Mouse (Mus musculus) left cerebral cortex, postnatal 10 days (tissue): ENCODE data around the gene Commd8. TPM values are rescaled to one million over a fixed set of nuclear protein-coding genes. Genes with fewer than 3 reads are reported as not detected.
A peak's percentile ranks its signal among the peaks of the same experiment; 100 is the strongest.

Experiments used
- DNase-seq, 2 experiments: peaks; one replicate each; pipeline ENCODE4 v3.0.0; 2021 to 2022; ENCODE audit warnings: low spot score in 2 of 2, mixed read lengths in 1 of 2; ENCODE audit errors: extremely low spot score in 1 of 2
- intact Hi-C: fragments of 180-260 bp; cut with DNase I; formaldehyde crosslinking; loops from one replicate; pipeline ENCODE4 v1.15.1; 2025
- total RNA-seq, 2 experiments: library from RNA; stranded (reverse); gene quantifications; 2 replicates each; pipeline ENCODE4 v1.2.3; 2021

The Commd8 gene
- 10 to 100 TPM; 80.2 to 83.3 TPM for total RNA-seq

DNA sequence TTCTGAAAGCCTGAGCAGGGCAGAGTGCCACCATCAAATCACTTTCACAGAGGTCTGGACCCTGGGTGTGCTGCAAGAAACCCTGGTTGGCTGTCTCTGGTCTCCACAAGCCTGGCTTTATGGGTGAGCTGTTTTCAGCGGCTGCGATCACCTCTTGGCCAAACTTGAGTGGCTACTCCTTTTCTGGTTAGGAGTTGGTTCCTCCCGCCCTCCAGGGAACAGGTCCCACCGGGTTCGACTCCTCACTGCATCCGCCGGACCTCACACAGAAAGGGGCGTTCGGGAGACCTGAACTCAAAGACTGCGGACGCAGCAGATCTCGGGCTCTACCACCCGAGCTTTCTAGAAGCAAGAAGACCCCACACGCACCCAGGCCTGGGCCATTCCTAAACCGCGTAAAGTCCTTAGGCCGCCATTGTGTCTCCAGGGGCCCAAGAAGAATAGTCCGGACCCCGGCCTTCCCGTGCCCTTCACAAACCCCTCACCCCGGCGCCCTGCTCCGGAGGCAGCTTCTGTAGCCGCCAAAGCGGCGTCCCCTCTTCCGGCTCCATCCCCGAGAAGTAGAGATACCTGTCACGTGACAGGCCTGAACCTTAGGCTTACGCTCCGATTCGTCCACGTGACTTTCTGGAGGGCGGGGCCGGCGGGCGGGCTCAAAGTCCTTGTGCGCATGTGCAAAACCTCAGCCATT is at the start of gene Commd8:
Gene Commd8 (minus strand): TSS at position 596 of the 691 bp plus-strand sequence.
- intact Hi-C loops, result no loop called here
- peak; percentile 95 to 96 for DNase-seq

- no peak for DNase-seq
- intact Hi-C loops, result no loop called here
These were observed 43.8 kb upstream of the Commd8 start for GRCm38 (mm10) chr5:72211741-72212140.

DNA sequence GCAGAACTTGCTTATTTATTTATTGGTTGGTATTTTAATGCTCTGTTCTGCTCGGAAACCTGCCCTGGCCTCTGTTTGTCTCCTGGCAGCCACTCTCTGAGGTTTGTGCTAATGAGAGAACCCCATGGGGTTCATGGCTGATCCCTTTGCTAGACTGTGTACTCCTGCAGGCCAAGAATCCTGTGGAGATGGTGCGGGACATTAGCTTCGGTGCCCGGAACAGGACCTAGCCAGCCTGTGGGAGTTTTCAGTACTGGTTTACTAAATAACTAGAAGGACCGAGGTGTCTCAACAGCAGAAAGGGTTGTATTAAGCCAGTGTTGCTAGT is 42.8 kb upstream of the Commd8 start:
- DNase-seq, result peak in 1 of 2 experiments; percentile 27
- intact Hi-C loops, result no loop called here

GRCm38 (mm10) chr5:72210123-72210811 is 42.3 kb upstream of the Commd8 start:
- intact Hi-C loops, result no loop called here
- DNase-seq, result no peak

DNA sequence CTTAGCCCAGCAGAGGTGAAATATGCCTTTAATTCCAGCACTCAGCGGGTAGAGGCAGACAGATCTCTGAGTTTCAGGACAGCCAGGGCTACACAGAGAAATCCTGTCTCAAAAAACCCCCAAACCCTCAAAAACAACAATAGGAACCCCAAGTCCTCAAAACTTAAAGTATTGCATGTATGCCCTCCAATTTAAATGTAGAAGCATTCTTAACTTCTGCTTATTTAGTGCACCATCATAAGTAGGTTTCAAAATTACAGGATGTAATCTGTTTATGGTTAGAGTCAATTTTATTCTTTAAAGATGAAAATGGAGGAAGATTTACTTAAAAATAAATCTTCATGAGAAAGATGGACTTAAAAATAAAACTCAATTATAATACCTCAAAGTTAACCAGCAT is 40.5 kb upstream of the Commd8 start:
- no peak for DNase-seq
- intact Hi-C loops, result no loop called here

DNA sequence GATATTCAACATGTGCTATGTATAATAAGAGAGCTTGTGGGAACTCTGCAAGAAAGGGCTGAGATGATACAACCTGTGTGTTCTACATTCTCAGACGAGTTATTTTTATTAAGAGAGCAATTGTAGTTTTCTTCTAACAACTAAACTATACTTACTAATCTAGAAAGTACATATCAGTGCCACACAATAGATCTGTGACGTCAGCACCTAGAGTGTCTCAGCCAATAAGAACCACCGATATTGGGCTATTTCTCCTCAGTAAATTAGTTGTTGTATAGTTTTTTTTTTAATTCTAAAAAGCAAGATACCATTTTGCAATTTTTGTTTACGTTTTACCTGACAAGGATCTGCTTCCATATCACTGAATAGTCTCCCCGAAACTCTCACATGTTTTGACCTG is 37.3 kb upstream of the Commd8 start:
- DNase-seq, result no peak
- intact Hi-C loops, result no loop called here

GRCm38 (mm10) chr5:72204507-72204906 is 36.5 kb upstream of the Commd8 start:
- no peak for DNase-seq
- intact Hi-C loops, result no loop called here

DNA sequence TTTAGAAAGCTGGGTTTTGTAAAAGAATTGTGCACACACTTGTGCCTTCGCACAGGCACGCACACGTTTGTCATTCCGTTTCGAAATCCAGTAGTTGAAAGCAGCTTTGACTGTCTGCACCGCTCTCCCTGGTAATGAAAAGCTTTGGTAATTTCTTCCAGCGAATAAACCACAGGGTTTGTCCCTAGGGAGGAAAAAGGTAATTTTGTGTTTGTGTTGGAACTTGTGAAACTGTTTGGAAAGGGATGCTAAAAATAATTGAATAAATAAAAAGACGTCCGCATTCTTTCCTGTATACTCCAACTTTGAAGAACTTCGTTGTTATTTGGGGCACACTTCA is 35.7 kb upstream of the Commd8 start:
- intact Hi-C loops, result no loop called here

DNA sequence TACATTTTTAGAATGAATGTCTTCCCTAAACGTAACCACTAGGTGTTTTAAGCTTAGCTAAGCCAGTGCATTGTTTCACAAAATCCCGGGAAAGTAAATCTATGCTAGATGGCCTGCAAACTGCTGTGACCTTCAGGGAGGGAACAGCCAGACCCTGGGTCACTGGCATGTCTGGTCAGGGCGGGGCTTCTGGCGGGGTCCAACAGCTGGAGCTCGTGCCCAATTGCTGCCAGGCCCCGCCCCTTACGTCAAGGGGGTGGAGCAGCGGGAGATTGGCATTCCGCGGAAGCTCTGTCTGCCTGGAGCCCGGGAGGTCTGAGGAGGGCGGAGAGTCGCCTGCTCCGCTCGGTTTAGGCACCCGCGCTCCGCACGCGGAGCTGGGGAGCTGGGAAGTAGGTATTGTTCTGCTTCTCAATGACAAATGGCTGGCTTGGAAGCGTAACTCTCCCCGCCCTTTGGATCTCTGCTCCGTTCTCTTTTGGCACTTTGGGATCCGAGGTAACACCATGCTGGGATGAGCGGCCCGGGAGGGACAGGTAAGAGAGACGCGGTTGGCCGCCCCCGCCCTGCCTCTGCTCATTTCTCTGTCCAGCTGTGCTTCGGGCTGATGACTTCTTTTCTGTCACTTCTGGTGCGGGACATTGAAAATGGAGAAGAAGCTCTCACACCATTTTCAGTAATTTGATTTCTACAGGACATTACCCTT is 35.2 kb upstream of the Commd8 start:
- intact Hi-C loops, result no loop called here
- peak; percentile 67 to 95 for DNase-seq

More for the DNA sequence above, 35.7 kb upstream of the Commd8 start:
- DNase-seq, result no peak

DNA sequence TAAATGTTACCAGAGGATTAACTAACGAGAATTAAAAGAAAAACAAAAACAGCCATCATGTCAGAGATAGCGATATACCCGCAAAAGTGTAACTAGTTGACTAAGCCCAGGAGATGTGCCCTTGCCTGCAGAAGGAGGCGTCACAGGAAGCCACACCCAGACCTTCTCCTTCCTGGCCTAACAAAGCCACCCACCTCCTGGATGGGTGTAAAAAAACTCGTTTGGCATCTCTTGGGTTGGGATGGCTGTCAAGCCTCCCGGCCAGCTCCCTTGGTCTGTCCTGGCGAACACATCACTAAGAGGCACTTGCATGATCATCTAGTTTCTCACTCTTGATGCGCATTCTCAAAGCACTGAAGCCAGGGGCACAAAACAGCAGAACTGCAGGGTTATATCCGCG is 34.0 kb upstream of the Commd8 start:
- intact Hi-C loops, result no loop called here
- peak in 1 of 2 experiments; percentile 32 for DNase-seq

- intact Hi-C loops, result no loop called here
- peak in 1 of 2 experiments; percentile 38 for DNase-seq
These were observed 33.6 kb upstream of the Commd8 start for GRCm38 (mm10) chr5:72201600-72201999.

- intact Hi-C loops, result no loop called here
- no peak for DNase-seq
These were observed 27.5 kb upstream of the Commd8 start for GRCm38 (mm10) chr5:72195442-72195841.

GRCm38 (mm10) chr5:72191932-72192331 is 23.9 kb upstream of the Commd8 start:
- DNase-seq, result no peak
- intact Hi-C loops, result no loop called here

- intact Hi-C loops, result no loop called here
- DNase-seq, result no peak
These were observed 23.2 kb upstream of the Commd8 start for GRCm38 (mm10) chr5:72191154-72191553.

- DNase-seq, result no peak
- intact Hi-C loops, result no loop called here
These were observed 16.6 kb upstream of the Commd8 start for GRCm38 (mm10) chr5:72184437-72185100.

DNA sequence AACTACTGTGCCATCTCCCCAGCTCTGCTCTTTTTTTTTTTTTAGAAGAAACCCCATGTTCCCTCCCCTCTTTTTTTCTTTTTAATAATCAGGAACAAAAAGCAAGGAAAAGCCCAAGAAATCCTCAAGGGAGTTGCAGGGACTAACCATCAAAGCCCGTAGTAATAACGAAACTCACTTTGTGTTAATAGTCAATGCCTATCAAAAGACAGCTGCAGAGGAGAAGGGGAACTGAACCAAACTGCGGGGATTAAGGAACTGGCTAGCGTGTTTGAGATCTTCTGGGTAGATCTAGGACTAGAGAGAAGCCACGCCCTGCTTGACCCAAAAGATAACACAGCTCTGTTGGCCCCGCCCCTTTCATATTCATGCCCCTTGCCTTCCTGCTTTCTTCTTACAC is 15.9 kb upstream of the Commd8 start:
- intact Hi-C loops, result no loop called here
- DNase-seq, result no peak

- no peak for DNase-seq
- intact Hi-C loops, result no loop called here
These were observed 14.8 kb upstream of the Commd8 start for GRCm38 (mm10) chr5:72182804-72183203.

- intact Hi-C loops, result no loop called here
- no peak for DNase-seq
These were observed 13.2 kb upstream of the Commd8 start for GRCm38 (mm10) chr5:72181194-72181593.

DNA sequence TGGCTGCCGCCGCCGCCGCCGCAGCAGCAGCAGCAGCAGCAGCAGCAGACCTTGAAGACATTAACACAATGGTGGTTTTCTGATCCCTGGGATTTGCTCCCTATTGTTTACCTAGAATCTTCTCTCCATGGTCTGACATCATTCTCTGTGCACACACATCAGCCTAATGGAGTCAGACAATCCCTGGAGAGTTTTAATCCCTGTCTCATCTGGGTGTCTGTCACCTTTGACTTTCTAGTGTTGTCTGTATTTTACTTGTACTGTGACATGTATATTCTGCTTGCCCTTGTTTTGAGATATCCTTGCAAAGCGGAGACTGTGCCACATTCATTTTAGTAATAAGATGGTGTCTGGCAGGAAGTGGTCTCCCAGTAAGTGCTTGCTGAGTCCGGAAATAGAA is 7.5 kb upstream of the Commd8 start:
- DNase-seq, result no peak
- intact Hi-C loops, result no loop called here

DNA sequence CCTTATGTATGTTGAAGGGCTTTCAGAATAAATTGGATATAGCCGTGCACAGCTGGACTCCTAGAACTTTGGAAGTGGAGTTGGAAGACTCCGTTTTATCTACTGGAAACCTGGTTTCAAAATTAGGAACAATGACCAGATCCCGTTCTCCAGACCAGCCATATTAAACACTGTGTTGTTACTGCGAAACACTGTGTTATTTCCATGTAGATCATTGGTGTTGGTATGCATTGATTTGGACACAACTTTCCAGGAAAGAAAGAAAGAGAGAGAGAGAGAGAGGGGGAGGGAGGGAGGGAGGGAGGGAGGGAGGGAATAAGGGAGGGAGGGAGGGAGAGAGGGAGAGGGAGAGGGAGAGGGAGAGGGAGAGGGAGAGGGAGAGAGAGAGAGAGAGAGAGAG is 7.1 kb upstream of the Commd8 start:
- no peak for DNase-seq
- intact Hi-C loops, result no loop called here
